Mouse (Mus musculus) megakaryocyte, embryonic 14.5 days (primary cell): ENCODE measurements around the gene Ctnnbl1. TPM values are rescaled to one million over a fixed set of nuclear protein-coding genes. Genes with fewer than 3 reads are reported as not detected.
A peak's percentile ranks its signal among the peaks of the same experiment; 100 is the strongest.

Experiments used
- H3K27me3 ChIP-seq: replicated peaks from 2 replicates; pipeline ENCODE3; 2012; ENCODE audit warnings: inconsistent platforms
- H3K36me3 ChIP-seq: replicated peaks from 2 replicates; pipeline ENCODE3; 2012; ENCODE audit warnings: low read length, inconsistent platforms, mixed read lengths
- H3K4me1 ChIP-seq: 2 replicates; pipeline ENCODE4 v1.6.1; 2012; ENCODE audit warnings: inconsistent platforms
- H3K4me3 ChIP-seq: replicated peaks from 2 replicates; pipeline ENCODE3; 2012; ENCODE audit warnings: moderate library complexity, mild to moderate bottlenecking, inconsistent platforms
- H3K9me3 ChIP-seq: 2 replicates; pipeline ENCODE4 v1.6.1; 2012; ENCODE audit warnings: inconsistent platforms
- FLI1 ChIP-seq: IDR thresholded peaks from 2 replicates; pipeline ENCODE4 v1.6.1; 2012; ENCODE audit warnings: low read length, inconsistent platforms, mixed read lengths
- GATA1 ChIP-seq: IDR thresholded peaks from 3 replicates; pipeline ENCODE4 v1.6.1; 2012; ENCODE audit warnings: mixed read lengths, low read length, inconsistent platforms, borderline replicate concordance
- polyA plus RNA-seq: library from polyadenylated mRNA; stranded (reverse); fragments of >175 nt; gene quantifications from 2 replicates; pipeline ENCODE4 v1.2.3, GENCODE M21; 2012; ENCODE audit warnings: low replicate concordance; ENCODE audit not compliant: insufficient read depth

The Ctnnbl1 gene
- polyA plus RNA-seq, 1 experiment: 11.9 TPM

DNA sequence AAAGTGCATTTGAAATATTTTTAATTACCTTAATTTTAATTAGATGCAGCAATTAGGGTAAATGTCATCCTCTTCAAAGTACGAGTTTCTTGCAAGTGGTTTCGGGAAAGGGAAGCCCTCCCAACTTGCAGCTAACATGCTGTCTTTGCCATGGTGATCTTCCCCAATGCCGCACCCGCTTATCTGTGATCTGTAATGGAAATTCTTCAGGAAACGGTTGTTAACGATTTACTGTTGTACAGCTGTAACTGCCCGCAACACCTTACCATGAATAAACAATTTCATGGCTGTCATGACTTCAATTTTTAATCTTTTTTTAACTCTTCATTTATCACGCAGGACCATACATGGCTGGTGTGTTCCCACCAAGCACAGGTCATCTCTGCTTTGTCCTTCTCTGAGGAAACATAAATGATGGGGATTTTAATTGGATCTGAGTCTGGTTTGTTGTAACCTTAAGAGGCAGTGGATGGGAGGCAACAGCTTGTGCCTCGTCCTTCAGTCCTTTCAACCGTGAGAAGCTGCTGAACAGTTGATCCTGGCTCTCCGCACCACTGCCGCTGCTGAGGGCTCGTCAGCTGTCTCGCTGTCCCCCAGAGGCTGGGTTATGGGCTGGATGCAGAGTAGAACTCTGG is 54.4 kb downstream of the Ctnnbl1 start:
- TF ChIP-seq GATA1 (no peak), FLI1 (no peak)
- H3K4me3 ChIP-seq: no peak overlapping the region
- no peaks in the 10 kb centered on the region for H3K27me3 ChIP-seq
- H3K36me3 ChIP-seq: peaks cover 70% of the 10 kb centered on the region
- no peaks in the 10 kb centered on the region for H3K9me3 ChIP-seq
- peaks cover 24% of the 10 kb centered on the region for H3K4me1 ChIP-seq

DNA sequence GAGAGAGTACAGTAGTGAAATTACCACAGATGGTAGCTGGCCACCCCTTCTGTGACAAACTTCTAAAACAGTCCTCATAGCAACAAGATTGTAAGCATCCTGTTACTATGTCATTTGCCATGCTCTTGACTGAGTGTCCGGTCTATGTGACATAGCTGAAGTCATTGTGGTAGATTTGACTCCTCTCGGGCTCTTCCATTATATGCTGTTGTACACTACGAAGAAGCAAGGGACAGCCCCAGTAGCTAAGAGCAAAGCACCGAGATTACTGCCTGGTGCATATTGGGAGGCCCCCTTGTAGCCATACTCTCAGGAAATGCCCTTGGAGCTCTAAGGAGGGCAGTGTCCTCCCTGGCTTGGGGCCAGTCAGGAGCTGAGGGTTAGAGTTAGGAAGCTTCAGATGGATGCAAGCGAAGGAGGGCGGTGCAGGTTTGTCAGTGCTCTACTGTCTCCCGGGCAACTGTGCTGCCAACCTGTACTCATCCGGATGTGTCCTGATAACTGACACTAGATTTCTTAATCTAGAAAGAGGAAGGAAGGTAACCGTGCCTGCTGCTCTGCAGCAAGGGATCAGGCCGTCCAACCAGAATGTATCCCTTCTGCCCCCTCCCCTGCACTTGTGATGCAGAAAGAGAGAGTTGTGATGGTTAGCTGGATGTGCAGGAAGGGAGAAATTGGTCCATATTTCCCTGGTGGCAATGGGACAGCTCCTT is 55.8 kb downstream of the Ctnnbl1 start:
- Histone ChIP-seq H3K4me3 (peak overlapping the region; percentile 34), H3K9me3 (no peaks in the 10 kb centered on the region), H3K4me1 (peaks cover 24% of the 10 kb centered on the region), H3K36me3 (peaks cover 63% of the 10 kb centered on the region), H3K27me3 (no peaks in the 10 kb centered on the region)
- TF ChIP-seq GATA1 (no peak), FLI1 (no peak)

DNA sequence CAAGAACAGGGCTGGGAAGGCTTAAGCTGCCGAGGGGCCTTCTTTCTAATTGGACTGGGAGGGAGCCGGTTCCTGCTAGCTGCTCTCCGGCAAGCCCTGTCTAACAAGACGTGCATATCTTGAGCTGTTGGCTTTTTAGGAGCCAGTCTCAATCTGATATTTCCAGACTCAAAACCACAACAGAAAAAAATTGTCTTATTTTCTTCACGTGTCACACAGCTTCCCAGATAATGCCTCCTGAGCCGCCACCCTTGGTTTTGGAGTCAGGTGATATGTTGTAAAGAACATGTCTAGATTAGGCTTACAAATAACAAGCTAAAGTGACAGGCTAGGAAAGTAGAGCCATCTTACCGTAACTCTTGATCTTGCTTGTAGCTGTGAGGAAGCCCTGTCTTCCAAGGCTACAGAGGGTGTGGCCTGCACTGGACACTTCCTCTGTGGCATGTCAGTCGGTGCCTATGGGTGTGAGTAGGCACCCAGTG is 56.7 kb downstream of the Ctnnbl1 start:
- peaks cover 63% of the 10 kb centered on the region for H3K36me3 ChIP-seq
- H3K4me1 ChIP-seq: peaks cover 23% of the 10 kb centered on the region
- no peaks in the 10 kb centered on the region for H3K27me3 ChIP-seq
- TF ChIP-seq FLI1: no peak
- H3K4me3 ChIP-seq: peak overlapping the region; percentile 69
- no peaks in the 10 kb centered on the region for H3K9me3 ChIP-seq

DNA sequence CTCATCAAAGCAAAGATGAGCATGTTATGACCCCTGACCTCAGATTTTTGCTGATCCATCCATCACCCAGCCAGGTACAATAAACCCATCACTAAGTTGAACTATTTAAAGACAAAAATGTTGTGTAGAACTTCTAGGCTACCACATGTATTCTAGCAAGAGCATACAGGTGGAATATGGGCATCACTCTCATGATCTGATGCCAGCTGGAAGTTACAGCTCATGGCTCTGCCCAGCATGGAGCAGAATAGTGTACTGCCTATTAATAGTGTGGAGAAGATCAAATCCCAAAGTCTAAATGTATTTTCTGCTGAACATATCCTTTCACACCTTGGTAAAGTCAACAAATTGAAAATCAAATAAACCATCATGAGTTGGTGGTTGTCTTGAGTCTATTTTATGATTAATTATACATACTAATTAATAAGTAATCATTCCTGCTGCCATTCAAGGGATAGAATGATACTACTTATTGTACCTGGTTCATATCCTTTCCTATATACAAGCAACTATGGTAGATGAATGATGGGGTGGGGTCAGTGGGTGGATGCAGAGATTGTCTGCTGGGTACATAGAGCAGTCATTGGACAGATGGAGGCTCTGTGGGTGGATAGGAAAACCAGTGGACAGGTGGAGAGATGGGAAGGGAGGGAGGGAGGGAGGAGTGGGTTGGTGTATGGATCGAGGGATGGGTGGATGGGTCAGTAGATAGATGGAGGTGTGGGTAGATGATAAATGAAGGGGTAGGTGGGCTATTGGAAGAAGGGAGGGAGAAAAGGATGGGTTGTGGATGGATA is 58.6 kb downstream of the Ctnnbl1 start:
- Histone ChIP-seq H3K4me3 (no peak overlapping the region), H3K9me3 (no peaks in the 10 kb centered on the region), H3K4me1 (peaks cover 32% of the 10 kb centered on the region), H3K36me3 (peaks cover 62% of the 10 kb centered on the region), H3K27me3 (no peaks in the 10 kb centered on the region)
- no peak for TF ChIP-seq FLI1
- no peak for TF ChIP-seq GATA1

DNA sequence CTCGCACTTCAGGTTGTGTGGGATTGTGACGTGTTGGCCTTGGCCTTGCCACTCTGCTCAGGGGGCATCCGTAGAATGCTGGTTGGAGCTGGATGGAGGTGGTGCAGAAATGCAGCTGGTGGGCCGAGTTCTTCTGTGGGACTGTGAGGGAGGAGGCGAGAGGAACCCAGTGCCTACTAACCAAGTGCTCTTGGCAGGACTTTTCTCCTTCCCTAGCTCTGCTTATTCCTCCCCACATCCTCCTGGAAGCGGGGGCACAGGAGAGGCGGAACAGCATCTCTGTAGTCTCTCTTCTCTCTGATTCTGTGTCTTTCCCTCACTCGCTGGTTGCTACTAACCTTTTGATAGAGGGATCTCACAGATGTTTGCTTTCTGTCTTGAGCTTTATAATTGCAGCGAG is 62.3 kb downstream of the Ctnnbl1 start:
- Histone ChIP-seq H3K4me3 (no peak overlapping the region), H3K4me1 (peaks cover 37% of the 10 kb centered on the region), H3K36me3 (peaks cover 66% of the 10 kb centered on the region), H3K27me3 (no peaks in the 10 kb centered on the region), H3K9me3 (no peaks in the 10 kb centered on the region)
- TF ChIP-seq FLI1 (no peak), GATA1 (no peak)

DNA sequence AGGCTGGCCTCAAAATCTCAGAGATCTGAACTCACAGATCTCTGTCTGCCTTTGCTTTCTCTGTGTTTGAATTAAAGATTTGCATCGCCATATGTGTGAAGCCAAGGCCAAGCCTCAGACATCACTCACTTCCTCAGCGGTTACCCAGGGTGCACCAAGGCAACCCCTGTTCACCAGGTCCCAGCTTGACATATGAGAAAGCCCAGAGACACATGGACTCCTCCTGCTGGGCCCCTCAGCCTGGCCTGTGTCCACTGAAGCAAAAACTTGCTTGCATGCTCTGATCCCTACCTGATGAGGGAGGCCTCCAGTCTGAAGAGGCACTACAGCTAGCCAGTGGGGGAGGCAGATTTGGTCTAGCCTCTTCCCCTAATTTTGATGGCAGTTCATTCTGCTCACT is 63.1 kb downstream of the Ctnnbl1 start:
- peaks cover 64% of the 10 kb centered on the region for H3K36me3 ChIP-seq
- no peaks in the 10 kb centered on the region for H3K27me3 ChIP-seq
- no peak for TF ChIP-seq GATA1
- TF ChIP-seq FLI1: no peak
- H3K4me3 ChIP-seq: no peak overlapping the region
- peaks cover 44% of the 10 kb centered on the region for H3K4me1 ChIP-seq
- no peaks in the 10 kb centered on the region for H3K9me3 ChIP-seq

DNA sequence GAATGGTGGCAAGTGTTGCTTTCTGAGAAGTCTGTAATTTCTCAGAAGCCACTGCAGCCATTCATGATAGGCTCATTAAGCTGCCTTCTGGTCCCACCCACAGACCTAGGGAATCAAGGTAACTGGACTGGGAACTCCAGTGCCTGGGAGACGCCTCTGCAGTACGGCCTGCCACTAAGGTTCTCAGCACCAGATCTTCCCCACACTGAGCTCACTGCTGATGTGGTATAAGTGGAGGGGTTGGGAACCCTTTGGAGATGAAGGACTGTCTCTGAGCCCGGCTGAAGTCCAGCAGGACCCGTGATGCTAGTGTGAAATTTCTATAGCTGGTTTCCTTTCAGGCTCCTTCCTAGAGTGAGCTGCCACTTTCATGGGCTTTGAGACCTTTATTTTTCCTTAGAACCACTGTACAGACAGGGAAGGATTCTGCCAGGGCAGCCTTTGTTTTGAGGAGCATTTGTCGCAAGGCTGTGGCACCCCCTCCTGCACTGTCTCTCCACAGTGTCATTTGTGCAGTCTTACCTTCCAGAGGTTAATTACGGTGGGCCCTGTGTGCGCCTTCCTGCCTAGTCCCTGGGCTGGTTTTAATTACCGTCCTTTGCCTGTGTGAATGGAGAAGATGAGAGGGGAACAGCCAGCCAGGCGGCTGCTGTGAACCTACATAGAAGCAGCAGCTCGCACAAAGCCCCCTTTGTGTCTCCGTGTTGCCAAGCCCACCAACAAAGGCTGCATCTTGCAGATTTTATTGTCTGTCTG is 63.7 kb downstream of the Ctnnbl1 start:
- no peak for TF ChIP-seq FLI1
- no peak for TF ChIP-seq GATA1
- H3K4me3 ChIP-seq: no peak overlapping the region
- H3K27me3 ChIP-seq: no peaks in the 10 kb centered on the region
- peaks cover 51% of the 10 kb centered on the region for H3K4me1 ChIP-seq
- peaks cover 62% of the 10 kb centered on the region for H3K36me3 ChIP-seq
- no peaks in the 10 kb centered on the region for H3K9me3 ChIP-seq

DNA sequence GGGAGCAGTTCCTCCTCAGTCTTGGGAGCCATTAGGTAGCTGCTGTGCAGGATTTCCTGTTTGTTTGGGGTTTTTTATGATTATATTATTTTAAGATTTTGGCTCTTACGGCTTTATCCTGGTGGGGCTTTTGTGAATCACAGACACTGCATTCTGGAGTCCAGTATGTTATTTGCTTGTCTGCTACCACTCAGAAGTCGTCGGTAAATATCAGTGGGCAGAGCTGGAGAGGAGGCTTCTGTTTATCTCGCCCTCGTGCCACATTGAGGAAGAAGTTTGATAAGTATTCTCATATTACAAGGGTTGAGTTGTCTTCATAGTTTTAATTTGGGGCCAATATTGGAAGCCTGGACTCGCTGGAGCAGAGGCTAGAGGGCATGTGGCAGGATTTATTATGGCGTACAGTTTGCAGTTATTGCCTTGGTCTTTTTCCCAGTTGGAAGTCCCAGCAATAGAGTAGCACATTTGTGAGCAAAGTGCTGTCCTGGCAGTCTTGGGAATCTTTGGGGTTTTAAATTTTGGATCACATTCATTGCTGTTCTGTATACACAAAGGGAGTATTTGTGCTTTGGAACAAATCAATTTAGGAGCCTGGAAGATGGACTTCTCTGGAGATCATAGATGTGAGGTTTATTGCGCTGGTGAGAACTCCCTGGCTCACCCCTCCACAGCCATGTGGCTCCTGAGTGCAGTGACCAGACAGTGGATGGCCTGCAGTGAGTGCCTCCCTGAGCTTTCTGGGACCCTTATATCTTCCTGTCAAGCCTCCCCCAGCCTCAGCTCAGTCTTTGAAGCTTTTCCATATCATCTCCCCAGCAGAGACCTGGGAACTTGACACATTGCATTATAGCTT is 64.5 kb downstream of the Ctnnbl1 start:
- Histone ChIP-seq H3K4me1 (peaks cover 57% of the 10 kb centered on the region), H3K36me3 (peaks cover 69% of the 10 kb centered on the region), H3K27me3 (no peaks in the 10 kb centered on the region), H3K9me3 (no peaks in the 10 kb centered on the region), H3K4me3 (no peak overlapping the region)
- TF ChIP-seq GATA1 (no peak), FLI1 (no peak)

DNA sequence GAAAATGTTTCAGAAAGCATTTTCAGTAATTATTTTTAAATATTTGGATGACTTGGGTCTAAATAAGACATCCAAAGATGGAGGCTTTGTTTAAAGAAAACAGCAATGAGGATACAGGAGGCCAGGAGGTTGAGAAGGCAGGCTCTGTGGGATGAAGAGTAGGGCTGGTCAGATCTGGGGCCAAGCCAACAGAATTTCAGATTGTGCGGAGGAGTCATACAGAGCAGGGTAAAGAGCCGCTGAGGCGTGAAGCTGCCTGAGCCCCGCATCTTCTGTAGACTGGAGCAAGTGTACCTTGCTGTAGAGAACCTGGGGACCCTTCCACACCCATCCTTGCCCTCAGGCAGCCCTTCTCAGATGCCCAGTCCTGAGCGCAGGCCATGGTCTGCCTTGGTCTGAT is 65.5 kb downstream of the Ctnnbl1 start:
- TF ChIP-seq FLI1: no peak
- Histone ChIP-seq H3K4me1 (peaks cover 64% of the 10 kb centered on the region), H3K36me3 (peaks cover 77% of the 10 kb centered on the region)

More for the DNA sequence above, 65.5 kb downstream of the Ctnnbl1 start:
- Histone ChIP-seq H3K9me3 (no peaks in the 10 kb centered on the region), H3K27me3 (no peaks in the 10 kb centered on the region), H3K4me3 (no peak overlapping the region)
